Mouse (Mus musculus): ENCODE data around the gene Tmco3. TPM values are rescaled to one million over a fixed set of nuclear protein-coding genes. Genes with fewer than 3 reads are reported as not detected.

The Tmco3 gene
- total RNA-seq, 4 experiments from 2014 or later = 36.3 to 54.7 (median 46.7) TPM

Other genes with a start within 250 kb of the Tmco3 start
- under 1 TPM in 1 of 4 experiments, not detected in 3; 0.35 TPM for gene Proz, start 227.3 kb upstream of the Tmco3 start, total RNA-seq (2022)
- 10 to 100 TPM; 24.1 to 33.3 (median 28.1) TPM for gene Pcid2, start 182.7 kb upstream of the Tmco3 start, total RNA-seq (2022)
- 100 to 1,000 TPM; 160 to 191 (median 169) TPM for gene Cul4a, start 182.6 kb upstream of the Tmco3 start, total RNA-seq (2022)
- 100 to 1,000 TPM; 434 to 557 (median 482) TPM for gene Lamp1, start 129.0 kb upstream of the Tmco3 start, total RNA-seq (2022)
- 10 to 100 TPM; 15.0 to 30.3 (median 18.9) TPM for gene Grtp1, start 87.6 kb upstream of the Tmco3 start, total RNA-seq (2022)
- gene Adprhl1, start 34.0 kb upstream of the Tmco3 start, total RNA-seq (2022) = 1 to 10 TPM in 3 of 4 experiments, under 1 TPM in 1; 0.34 to 3.9 (median 1.6) TPM
- 10 to 100 TPM; 30.6 to 36.7 (median 33.9) TPM for gene Dcun1d2, start 59 bp upstream of the Tmco3 start, total RNA-seq (2022)
- gene Tfdp1, start 50.6 kb downstream of the Tmco3 start, total RNA-seq (2022) = 10 to 100 TPM; 46.2 to 67.4 (median 52.1) TPM
- under 1 TPM in 1 of 4 experiments, not detected in 3; 0.49 TPM for gene Atp4b, start 108.6 kb downstream of the Tmco3 start, total RNA-seq (2022)
- under 1 TPM in 2 of 4 experiments, not detected in 2; 0.05 to 0.06 TPM for gene Grk1, start 116.9 kb downstream of the Tmco3 start, total RNA-seq (2022)
- 1 to 10 TPM in 2 of 4 experiments, under 1 TPM in 2; 0.77 to 1.7 (median 1.1) TPM for gene Tmem255b, start 147.0 kb downstream of the Tmco3 start, total RNA-seq (2022)
- gene Gas6, start 206.3 kb downstream of the Tmco3 start, total RNA-seq (2022) = 1,000 to 10,000 TPM in 1 of 4 experiments, 100 to 1,000 TPM in 3; 130 to 1,084 (median 297) TPM